Mouse (Mus musculus) neural tube, embryonic 14.5 days (tissue): ENCODE results near the gene Hcar1. TPM values are rescaled to one million over a fixed set of nuclear protein-coding genes. Genes with fewer than 3 reads are reported as not detected.

Experiments used
- ATAC-seq: fragments of 200-750 bp; cut with Nextera tagmentation; 2 replicates; pipeline ENCODE4 v1.8.0; 2017; ENCODE audit warnings: low read depth, mild to moderate bottlenecking, moderate TSS enrichment, moderate library complexity
- H3K27ac ChIP-seq: fragments of 300-500 bp; sonication (generic); 2 replicates; pipeline ENCODE4 v1.5.1; 2014; ENCODE audit warnings: low read depth, mild to moderate bottlenecking, control low read depth, low read length, moderate library complexity, mixed read lengths
- H3K27me3 ChIP-seq: fragments of 300-500 bp; sonication (generic); 2 replicates; pipeline ENCODE4 v1.6.1; 2014; ENCODE audit warnings: low read length; ENCODE audit not compliant: control insufficient read depth, insufficient read depth
- H3K36me3 ChIP-seq: fragments of 300-500 bp; sonication (generic); 2 replicates; pipeline ENCODE4 v1.6.1; 2014; ENCODE audit warnings: low read length, mixed read lengths; ENCODE audit not compliant: control insufficient read depth, insufficient read depth
- H3K4me1 ChIP-seq: fragments of 300-500 bp; sonication (generic); 2 replicates; pipeline ENCODE4 v1.6.1; 2014; ENCODE audit warnings: low read length; ENCODE audit not compliant: control insufficient read depth, insufficient read depth
- H3K4me2 ChIP-seq: fragments of 300-500 bp; sonication (generic); 2 replicates; pipeline ENCODE4 v1.6.1; 2014; ENCODE audit warnings: mild to moderate bottlenecking, low read depth, low read length, control low read depth
- H3K4me3 ChIP-seq: fragments of 300-500 bp; sonication (generic); 2 replicates; pipeline ENCODE4 v1.5.1; 2014; ENCODE audit warnings: low read depth, low read length, control low read depth, mixed read lengths
- H3K9ac ChIP-seq: fragments of 300-500 bp; sonication (generic); replicated peaks from 2 replicates; pipeline ENCODE4 v1.6.1; 2014; ENCODE audit warnings: low read depth, mild to moderate bottlenecking, control low read depth, low read length, mixed read lengths
- H3K9me3 ChIP-seq: fragments of 300-500 bp; sonication (generic); 2 replicates; pipeline ENCODE4 v1.6.1; 2016; ENCODE audit warnings: low read length; ENCODE audit not compliant: control insufficient read depth
- WGBS: fragments of 180-500 bp; shearing (Covaris S2); extraction: QIAGEN DNeasy Blood & Tissue Kit; methylation state at CpG from one replicate; pipeline ENCODE4 v1.1.7; 2014; 5-methylcytosine and 5-hydroxymethylcytosine counted together
- polyA plus RNA-seq: library from polyadenylated mRNA; unstranded; fragments of >200 nt; fragmentation: Nextera tagmentation; extraction: Ambion mirVana; gene quantifications from 2 replicates; pipeline ENCODE4 v1.2.1, GENCODE M21; 2014

The Hcar1 gene
- polyA plus RNA-seq, 1 experiment from 2014 or later: 0.09 TPM

- ATAC-seq: no peak
- no peak overlapping the region for H3K4me2 ChIP-seq
- no peaks in the 10 kb centered on the region for H3K9me3 ChIP-seq
- 93% methylated on average over 5 of the region's 5 CpGs for WGBS
- no peak overlapping the region for H3K4me3 ChIP-seq
- no peaks in the 10 kb centered on the region for H3K27me3 ChIP-seq
- no peak overlapping the region for H3K27ac ChIP-seq
- no peaks in the 10 kb centered on the region for H3K4me1 ChIP-seq
- no peaks in the 10 kb centered on the region for H3K36me3 ChIP-seq
- H3K9ac ChIP-seq: no peak overlapping the region
Measured at GRCm38 (mm10) chr5:123874177-123874576, 5.6 kb downstream of the Hcar1 start.

GRCm38 (mm10) chr5:123869615-123870014 is 10.2 kb downstream of the Hcar1 start:
- no peaks in the 10 kb centered on the region for H3K9me3 ChIP-seq
- no peak overlapping the region for H3K27ac ChIP-seq
- H3K9ac ChIP-seq: no peak overlapping the region
- no peaks in the 10 kb centered on the region for H3K36me3 ChIP-seq
- H3K4me2 ChIP-seq: no peak overlapping the region
- no peaks in the 10 kb centered on the region for H3K4me1 ChIP-seq
- no peak for ATAC-seq
- WGBS: 91% methylated on average over 4 of the region's 4 CpGs
- H3K4me3 ChIP-seq: no peak overlapping the region
- H3K27me3 ChIP-seq: no peaks in the 10 kb centered on the region

- no peak overlapping the region for H3K9ac ChIP-seq
- no peak overlapping the region for H3K4me2 ChIP-seq
- H3K27ac ChIP-seq: no peak overlapping the region
- no peak overlapping the region for H3K4me3 ChIP-seq
- no peak for ATAC-seq
- WGBS: 92% methylated on average over 4 of the region's 4 CpGs
- H3K4me1 ChIP-seq: no peaks in the 10 kb centered on the region
- no peaks in the 10 kb centered on the region for H3K9me3 ChIP-seq
- H3K36me3 ChIP-seq: no peaks in the 10 kb centered on the region
- H3K27me3 ChIP-seq: no peaks in the 10 kb centered on the region
Measured at GRCm38 (mm10) chr5:123866457-123866856, 13.4 kb downstream of the Hcar1 start.

- Histone ChIP-seq H3K4me2 (no peak within 1 kb of the TSS), H3K9ac (no peak within 1 kb of the TSS), H3K9me3 (no peaks in the 10 kb centered on the region), H3K4me1 (no peaks in the 10 kb centered on the region), H3K36me3 (no peaks in the 10 kb centered on the region), H3K27me3 (no peaks in the 10 kb centered on the region), H3K4me3 (no peak within 1 kb of the TSS), H3K27ac (no peak within 1 kb of the TSS)
- no peak for ATAC-seq
- 81% methylated on average over 12 of the region's 12 CpGs for WGBS
Measured at GRCm38 (mm10) chr5:123865365-123865764, 14.5 kb downstream of the Hcar1 start, which contains the start of gene Hcar2. Gene Hcar2, minus strand, starts transcription at chr5:123865499.

- Histone ChIP-seq H3K9ac (no peak overlapping the region), H3K9me3 (no peaks in the 10 kb centered on the region), H3K4me1 (no peaks in the 10 kb centered on the region), H3K27me3 (no peaks in the 10 kb centered on the region), H3K36me3 (no peaks in the 10 kb centered on the region), H3K4me3 (no peak overlapping the region), H3K27ac (no peak overlapping the region), H3K4me2 (no peak overlapping the region)
- WGBS: 96% methylated on average over 14 of the region's 14 CpGs
- no peak for ATAC-seq
Measured at GRCm38 (mm10) chr5:123863934-123864333, 15.9 kb downstream of the Hcar1 start.

- 87% methylated on average over 15 of the region's 15 CpGs for WGBS
Measured at GRCm38 (mm10) chr5:123862374-123863350, 17.2 kb downstream of the Hcar1 start.

GRCm38 (mm10) chr5:123858798-123859197 is 21.0 kb downstream of the Hcar1 start:
- 91% methylated on average over 11 of the region's 11 CpGs for WGBS
- ATAC-seq: no peak
- Histone ChIP-seq H3K27ac (no peak overlapping the region), H3K27me3 (no peaks in the 10 kb centered on the region), H3K4me3 (no peak overlapping the region), H3K9ac (no peak overlapping the region), H3K36me3 (no peaks in the 10 kb centered on the region), H3K4me2 (no peak overlapping the region), H3K4me1 (no peaks in the 10 kb centered on the region), H3K9me3 (no peaks in the 10 kb centered on the region)

More at GRCm38 (mm10) chr5:123862374-123863350, 17.2 kb downstream of the Hcar1 start:
- H3K36me3 ChIP-seq: no peaks in the 10 kb centered on the region
- no peak for ATAC-seq
- no peak overlapping the region for H3K4me2 ChIP-seq
- H3K4me3 ChIP-seq: no peak overlapping the region
- H3K9me3 ChIP-seq: no peaks in the 10 kb centered on the region
- no peaks in the 10 kb centered on the region for H3K27me3 ChIP-seq
- H3K9ac ChIP-seq: no peak overlapping the region
- no peak overlapping the region for H3K27ac ChIP-seq
- no peaks in the 10 kb centered on the region for H3K4me1 ChIP-seq

- Histone ChIP-seq H3K36me3 (no peaks in the 10 kb centered on the region), H3K4me3 (no peak overlapping the region), H3K9ac (no peak overlapping the region), H3K9me3 (no peaks in the 10 kb centered on the region), H3K4me1 (no peaks in the 10 kb centered on the region), H3K27me3 (no peaks in the 10 kb centered on the region), H3K27ac (no peak overlapping the region), H3K4me2 (no peak overlapping the region)
- 93% methylated on average over 9 of the region's 9 CpGs for WGBS
- no peak for ATAC-seq
Measured at GRCm38 (mm10) chr5:123854511-123854910, 25.3 kb downstream of the Hcar1 start.

- Histone ChIP-seq H3K36me3 (no peaks in the 10 kb centered on the region), H3K4me1 (no peaks in the 10 kb centered on the region), H3K4me3 (no peak overlapping the region), H3K4me2 (no peak overlapping the region), H3K9me3 (no peaks in the 10 kb centered on the region), H3K27me3 (no peaks in the 10 kb centered on the region), H3K9ac (no peak overlapping the region), H3K27ac (no peak overlapping the region)
- WGBS: 84% methylated on average over 11 of the region's 11 CpGs
- ATAC-seq: no peak
Measured at GRCm38 (mm10) chr5:123853877-123854504, 25.8 kb downstream of the Hcar1 start.
